ENCODE assay signal across 9 mouse cellular contexts in genomic region chr10:93297774-93298173, GRCm38 (mm10). TPM values are rescaled to one million over a fixed set of nuclear protein-coding genes. Genes with fewer than 3 reads are reported as not detected.
DNase-seq lines count a peak whose midpoint lies in the region; ATAC-seq and TF ChIP-seq lines count a peak whose summit lies in the region.
"Had no signal": no experiment of that assay in that cellular context is flagged by ENCODE, and none has a peak within 500 bp of the region (broad histone marks: within the 10 kb centered on the region; RNA-seq: fewer than 3 reads in every experiment).

No protein-coding gene starts in this region.

- no peaks in the 10 kb centered on the region for H3K9me3 ChIP-seq in kidney, embryonic 15.5 days (replicated peaks)
- no peaks in the 10 kb centered on the region for H3K9me3 ChIP-seq in stomach, postnatal 0 days (ENCODE audit: control insufficient read depth, low read length)
- H3K9me3 ChIP-seq in forebrain, embryonic 11.5 days (ENCODE audit: control insufficient read depth, low read length) = no peaks in the 10 kb centered on the region

- H3K4me2 ChIP-seq in kidney, embryonic 15.5 days = 0 out of 2 replicates have a peak overlapping the region, but pooled peaks have one; percentile 8
- H3K4me2 ChIP-seq in stomach, postnatal 0 days (replicated peaks; ENCODE audit: low read depth) = no peak overlapping the region
- no peak overlapping the region for H3K4me2 ChIP-seq in forebrain, embryonic 11.5 days (ENCODE audit: low read depth, low read length, severe bottlenecking)

- no peak for TF ChIP-seq EP300 in stomach, postnatal 0 days (optimal IDR thresholded peaks at IDR 0.05)

- TF ChIP-seq POLR2A in thymus, adult 2 months (IDR thresholded peaks at IDR 0.05; ENCODE audit: control insufficient read depth, extremely low read depth, insufficient read depth, low read length, poor library complexity) = no peak

- H3K9ac ChIP-seq in kidney, embryonic 15.5 days = no peak overlapping the region
- no peak overlapping the region for H3K9ac ChIP-seq in stomach, postnatal 0 days (ENCODE audit: low read length)
- no peak overlapping the region for H3K9ac ChIP-seq in forebrain, embryonic 11.5 days (ENCODE audit: low read length)

- no peak for TF ChIP-seq CTCF in thymus, adult 2 months (IDR thresholded peaks at IDR 0.05; ENCODE audit: borderline replicate concordance, control insufficient read depth, extremely low read depth, insufficient read depth, low read length, poor library complexity)
- peak; percentile 40; the same call in 1 of the 2 replicates for TF ChIP-seq CTCF in stomach, postnatal 0 days (IDR thresholded peaks at IDR 0.05; ENCODE audit: low read depth)

- H3K4me3 ChIP-seq in thymus, adult 2 months (ENCODE audit: control insufficient read depth, insufficient read depth, low read length) = no peak overlapping the region
- no peak overlapping the region for H3K4me3 ChIP-seq in kidney, embryonic 15.5 days (replicated peaks)
- H3K4me3 ChIP-seq in stomach, postnatal 0 days (ENCODE audit: low read depth, low read length) = no peak overlapping the region
- no peak overlapping the region for H3K4me3 ChIP-seq in forebrain, embryonic 11.5 days (ENCODE audit: low read depth, low read length)
- H3K4me3 ChIP-seq: myocyte had no signal

- peak overlapping the region; percentile 8; the same call in 1 of the 2 replicates for H3K27ac ChIP-seq in thymus, adult 2 months (ENCODE audit: control insufficient read depth, insufficient read depth, low read length)
- H3K27ac ChIP-seq in kidney, embryonic 15.5 days = peak overlapping the region; percentile 76
- no peak overlapping the region; the same call in 1 of the 2 replicates for H3K27ac ChIP-seq in stomach, postnatal 0 days (replicated peaks)
- H3K27ac ChIP-seq in forebrain, embryonic 11.5 days (ENCODE audit: low read depth, low read length) = no peak overlapping the region

- H3K4me1 ChIP-seq in thymus, adult 2 months (replicated peaks; ENCODE audit: control insufficient read depth, insufficient read depth, low read length) = peaks cover 46% of the 10 kb centered on the region
- peaks cover 52% of the 10 kb centered on the region for H3K4me1 ChIP-seq in kidney, embryonic 15.5 days
- H3K4me1 ChIP-seq in stomach, postnatal 0 days (replicated peaks; ENCODE audit: control insufficient read depth, insufficient read depth) = no peaks in the 10 kb centered on the region
- 0 out of 2 replicates have a peak, but pooled peaks cover 2% of the 10 kb centered on the region for H3K4me1 ChIP-seq in forebrain, embryonic 11.5 days (replicated peaks; ENCODE audit: control insufficient read depth, insufficient read depth, low read length)

- ATAC-seq in kidney, embryonic 15.5 days (replicated peaks; ENCODE audit: low FRiP score) = no peak
- ATAC-seq in stomach, postnatal 0 days (ENCODE audit: low FRiP score, low TSS enrichment) = no peak
- no peak for ATAC-seq in forebrain, embryonic 11.5 days (replicated peaks; ENCODE audit: low FRiP score)

- no peaks in the 10 kb centered on the region for H3K27me3 ChIP-seq in thymus, adult 2 months (ENCODE audit: control insufficient read depth, insufficient read depth, low read length)
- no peaks in the 10 kb centered on the region for H3K27me3 ChIP-seq in kidney, embryonic 15.5 days
- H3K27me3 ChIP-seq in stomach, postnatal 0 days (ENCODE audit: control insufficient read depth, insufficient read depth, low read length) = no peaks in the 10 kb centered on the region
- no peaks in the 10 kb centered on the region for H3K27me3 ChIP-seq in forebrain, embryonic 11.5 days (ENCODE audit: control insufficient read depth, insufficient read depth, low read length)

- 2% methylated on average over 5 of the region's 5 CpGs for WGBS in thymus, adult 2 months
- 46% methylated on average over 5 of the region's 5 CpGs for WGBS in kidney, embryonic 15.5 days
- WGBS in stomach, postnatal 0 days = 41% methylated on average over 5 of the region's 5 CpGs
- WGBS in forebrain, embryonic 11.5 days = 42% methylated on average over 5 of the region's 5 CpGs

- H3K36me3 ChIP-seq in thymus, adult 2 months (ENCODE audit: control insufficient read depth, insufficient read depth, low read length) = no peaks in the 10 kb centered on the region
- H3K36me3 ChIP-seq in kidney, embryonic 15.5 days = no peaks in the 10 kb centered on the region
- no peaks in the 10 kb centered on the region for H3K36me3 ChIP-seq in stomach, postnatal 0 days (ENCODE audit: control insufficient read depth, insufficient read depth, low read length)
- H3K36me3 ChIP-seq in forebrain, embryonic 11.5 days (ENCODE audit: control insufficient read depth, insufficient read depth, low read length) = no peaks in the 10 kb centered on the region

- DNase-seq in adrenal gland, adult 8-10 months = peak; percentile 29
- DNase-seq in adrenal gland, postnatal 14 days = no peak
- no peak for DNase-seq in thymus, adult 2 months
- no peak for DNase-seq in thymus, postnatal 4 days
- no peak for DNase-seq in stomach, postnatal 0 days (ENCODE audit: low spot score)
- DNase-seq in cerebellum, postnatal 10 days = no peak
- no peak for DNase-seq in forebrain, embryonic 11.5 days (ENCODE audit: low spot score)

RNA-seq across cellular contexts. Expression of gene Elk3, which starts 13.2 kb away (rescaled TPM):
- total RNA-seq in adrenal gland, adult 8-10 months (2022) = 10 to 100 TPM; 32.3 to 51.1 (median 46.1) TPM
- total RNA-seq in adrenal gland, postnatal 14 days (2021) = 50.4 and 58.0 TPM in 2 replicates
- 47.2 and 62.7 TPM in 2 replicates for polyA plus RNA-seq in thymus, adult 2 months (2012; rRNA removed)
- polyA plus RNA-seq in kidney, embryonic 15.5 days (2015; fragmentation: Nextera tagmentation; extraction: Ambion mirVana) = 41.9 and 43.7 TPM in 2 replicates
- polyA plus RNA-seq in stomach, postnatal 0 days (2015; fragmentation: Nextera tagmentation; extraction: Ambion mirVana) = 11.3 and 12.5 TPM in 2 replicates
- polyA plus RNA-seq in forebrain, embryonic 11.5 days (2014; fragmentation: Nextera tagmentation; extraction: Ambion mirVana) = 13.8 and 16.5 TPM in 2 replicates

Comparison
In these comparisons a context has a peak if more than half of its experiments do, and no peak if none do; other contexts are left out.
1. H3K27ac ChIP-seq: peak in thymus, adult 2 months (single experiment) and kidney, embryonic 15.5 days (single experiment); none in stomach, postnatal 0 days (single experiment) and forebrain, embryonic 11.5 days (single experiment).